Mouse (Mus musculus) C3H10T1/2 (cell line): ENCODE results near the gene Rev1. TPM values are rescaled to one million over a fixed set of nuclear protein-coding genes. Genes with fewer than 3 reads are reported as not detected.

Source experiments
- polyA plus RNA-seq, 2 experiments: library from polyadenylated mRNA; unstranded; fragments of >200 nt; fragmentation: generic; extraction: Trizol; gene quantifications; one replicate each; pipeline ENCODE4 v1.2.1; 2012; ENCODE audit warnings: missing spikeins in 2 of 2

Rev1 gene
- polyA plus RNA-seq = 1 to 10 TPM in 1 of 2 experiments, under 1 TPM in 1; 0.33 to 5.5 TPM

GRCm38 (mm10) chr1:38129501-38130267 is at the start of gene Rev1:
TSS of gene Rev1 (minus strand) at chr1:38129801.

Other genes starting within 250 kb of the Rev1 start
- gene Mitd1, start 239.4 kb downstream of the Rev1 start, polyA plus RNA-seq = 1 to 10 TPM; 1.0 to 7.9 TPM
- gene Mrpl30, start 239.3 kb downstream of the Rev1 start, polyA plus RNA-seq = 100 to 1,000 TPM; 106 to 176 TPM
- not detected for gene Lyg2, start 213.3 kb downstream of the Rev1 start, polyA plus RNA-seq
- not detected for gene Lyg1, start 172.0 kb downstream of the Rev1 start, polyA plus RNA-seq
- 10 to 100 TPM; 10.9 to 41.7 TPM for gene Txndc9, start 131.9 kb downstream of the Rev1 start, polyA plus RNA-seq
- 1 to 10 TPM; 3.7 to 9.3 TPM for gene Eif5b, start 131.8 kb downstream of the Rev1 start, polyA plus RNA-seq